Mouse (Mus musculus): Measurements from ENCODE around the gene Zdhhc13. TPM values are rescaled to one million over a fixed set of nuclear protein-coding genes. Genes with fewer than 3 reads are reported as not detected.
A peak's percentile ranks its signal among the peaks of the same experiment; 100 is the strongest.

The Zdhhc13 gene
- polyA plus RNA-seq, 1 experiment from 2014 or later = 36.2 TPM

DNA sequence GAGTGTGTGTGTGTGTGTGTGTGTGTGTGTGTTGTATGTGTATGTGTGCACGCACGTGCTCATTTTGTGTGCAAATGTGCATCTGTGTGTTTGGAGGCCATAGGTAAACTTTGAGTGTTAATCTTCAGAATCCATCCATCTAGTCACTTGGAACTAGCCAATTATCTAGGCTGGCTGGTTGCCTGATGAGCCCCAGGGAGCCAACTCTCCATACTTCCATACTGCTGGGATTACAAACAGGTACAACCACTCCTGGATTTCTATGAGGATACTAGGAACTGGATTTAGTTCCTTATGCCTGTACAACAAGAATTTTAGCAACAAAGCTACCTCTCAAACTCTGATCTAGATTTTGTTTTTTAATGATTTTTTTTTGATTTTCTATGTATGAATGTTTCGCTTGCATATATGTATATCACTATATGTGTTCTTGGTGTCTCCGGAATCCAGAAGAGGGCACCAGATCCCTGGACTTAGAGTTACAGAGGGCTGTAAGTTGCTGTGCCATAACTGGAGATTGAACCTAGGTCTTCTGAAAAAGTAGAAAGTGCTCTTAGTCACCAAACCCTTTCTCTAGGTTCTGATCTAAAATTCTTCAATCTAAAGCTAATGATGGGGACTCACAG lies 32.4 kb upstream of the Zdhhc13 start:
- Histone ChIP-seq H3K36me3 (ENCODE audit: insufficient read depth) (no peaks in the 10 kb centered on the region), H3K27me3 (ENCODE audit: insufficient read depth, low read length) (no peaks in the 10 kb centered on the region), H3K4me1 (ENCODE audit: insufficient read depth) (no peaks in the 10 kb centered on the region), H3K27ac (ENCODE audit: low read depth) (no peak overlapping the region), H3K4me2 (no peak overlapping the region), H3K9ac (no peak overlapping the region), H3K9me3 (ENCODE audit: low read depth, low read length) (no peaks in the 10 kb centered on the region), H3K4me3 (ENCODE audit: low read depth, low read length) (no peak overlapping the region)
- no peak for ATAC-seq (ENCODE audit: insufficient read depth)
- no peak; the same call in 1 of the 2 replicates for TF ChIP-seq CTCF (IDR thresholded peaks at IDR 0.05; ENCODE audit: low read depth)
- DNase-seq = peak; percentile 60
- 91% methylated on average over 4 of the region's 4 CpGs for WGBS

DNA sequence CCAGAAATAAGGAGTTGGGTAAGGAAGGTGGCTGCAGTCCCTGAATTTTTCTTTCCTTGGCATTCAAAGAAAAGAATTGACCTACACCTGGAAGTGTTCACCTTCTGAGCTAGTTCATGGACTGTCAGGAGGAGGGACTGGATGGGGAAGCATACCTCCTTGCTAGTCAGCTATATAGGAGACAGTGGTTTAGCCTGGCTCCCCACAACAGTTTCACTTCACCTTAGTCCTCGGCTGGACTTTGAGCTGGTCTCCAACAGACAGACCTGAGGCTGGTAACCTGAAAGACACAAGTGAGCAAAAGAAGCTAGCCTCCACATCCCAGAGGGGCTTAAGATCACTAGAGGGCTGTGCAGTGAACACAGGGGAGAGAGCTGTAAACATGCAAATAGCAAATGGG lies 30.7 kb upstream of the Zdhhc13 start:
- TF ChIP-seq CTCF (IDR thresholded peaks at IDR 0.05; ENCODE audit: low read depth) = no peak
- no peaks in the 10 kb centered on the region for H3K27me3 ChIP-seq (ENCODE audit: insufficient read depth, low read length)
- H3K4me1 ChIP-seq (ENCODE audit: insufficient read depth) = no peaks in the 10 kb centered on the region
- no peak overlapping the region for H3K9ac ChIP-seq
- no peak overlapping the region for H3K27ac ChIP-seq (ENCODE audit: low read depth)
- H3K4me3 ChIP-seq (ENCODE audit: low read depth, low read length) = no peak overlapping the region
- DNase-seq (no peak), ATAC-seq (ENCODE audit: insufficient read depth) (no peak)
- H3K9me3 ChIP-seq (ENCODE audit: low read depth, low read length) = no peaks in the 10 kb centered on the region
- WGBS = 76% methylated on average over 1 of the region's 1 CpGs
- no peak overlapping the region for H3K4me2 ChIP-seq
- H3K36me3 ChIP-seq (ENCODE audit: insufficient read depth) = no peaks in the 10 kb centered on the region

DNA sequence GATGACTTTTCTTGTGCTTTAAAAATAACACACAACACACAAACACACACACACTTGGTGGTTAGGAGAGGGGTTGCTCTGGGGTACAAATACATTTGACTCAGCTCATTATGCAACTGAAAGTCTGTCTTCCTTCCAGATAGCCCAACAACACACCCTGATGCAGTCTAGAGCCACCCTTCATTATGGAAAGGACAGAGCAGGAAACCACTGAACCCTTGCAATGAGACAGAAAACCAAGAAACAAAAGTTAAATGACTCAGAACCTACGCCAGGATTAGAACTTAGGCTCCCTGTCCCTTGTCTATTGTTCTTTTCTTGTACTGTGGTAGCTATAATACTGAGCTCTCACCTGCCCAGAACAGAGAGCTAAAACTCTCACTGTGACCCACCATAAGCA lies 28.0 kb upstream of the Zdhhc13 start:
- H3K36me3 ChIP-seq (ENCODE audit: insufficient read depth) = no peaks in the 10 kb centered on the region
- no peak for TF ChIP-seq CTCF (IDR thresholded peaks at IDR 0.05; ENCODE audit: low read depth)
- H3K27me3 ChIP-seq (ENCODE audit: insufficient read depth, low read length) = no peaks in the 10 kb centered on the region
- H3K9ac ChIP-seq = no peak overlapping the region
- no peak for DNase-seq
- no peaks in the 10 kb centered on the region for H3K4me1 ChIP-seq (ENCODE audit: insufficient read depth)
- ATAC-seq (ENCODE audit: insufficient read depth) = no peak
- H3K4me2 ChIP-seq = no peak overlapping the region
- no peak overlapping the region for H3K27ac ChIP-seq (ENCODE audit: low read depth)
- H3K9me3 ChIP-seq (ENCODE audit: low read depth, low read length) = no peaks in the 10 kb centered on the region
- no peak overlapping the region for H3K4me3 ChIP-seq (ENCODE audit: low read depth, low read length)
- WGBS = 75% methylated on average over 1 of the region's 1 CpGs

DNA sequence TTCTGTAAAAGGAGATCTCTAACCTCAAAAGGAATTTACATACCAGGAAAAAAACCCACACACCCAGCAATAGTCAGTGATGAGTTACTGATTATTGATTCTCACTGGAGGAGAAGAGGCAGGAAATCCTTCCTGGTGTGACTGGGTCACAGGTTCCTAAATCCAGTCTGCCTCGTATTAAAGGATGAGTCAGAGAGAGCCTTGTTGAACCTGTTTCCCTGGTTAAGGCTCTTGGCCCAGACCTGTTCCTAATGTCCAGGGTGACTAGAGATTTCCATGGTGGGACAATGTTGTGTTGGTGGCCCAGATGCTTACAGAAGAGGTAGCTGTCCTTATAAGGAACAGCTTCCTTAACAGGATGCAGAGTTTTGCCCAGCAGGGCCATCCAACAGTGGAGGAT lies 26.5 kb upstream of the Zdhhc13 start:
- WGBS = 51% methylated on average over 1 of the region's 1 CpGs
- TF ChIP-seq CTCF (IDR thresholded peaks at IDR 0.05; ENCODE audit: low read depth) = no peak

DNA sequence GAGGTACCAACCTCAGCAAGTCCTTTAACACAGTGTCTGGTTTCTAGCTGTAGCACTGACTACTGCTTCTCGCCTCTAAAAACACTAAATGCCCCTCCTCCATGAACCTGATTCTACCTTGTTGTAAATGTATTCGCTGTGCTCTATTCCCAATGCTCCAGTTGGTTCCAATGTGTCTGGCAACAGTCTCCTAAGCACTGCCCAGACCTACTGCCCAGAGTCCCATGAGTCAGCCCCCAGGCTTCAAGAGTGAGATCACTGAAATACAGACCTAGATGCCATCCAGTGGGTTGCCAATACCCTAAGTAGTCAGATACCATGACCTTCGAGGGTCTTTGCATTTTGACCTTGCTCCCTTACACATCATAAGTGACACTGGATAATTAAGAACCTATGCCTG lies 26.1 kb upstream of the Zdhhc13 start:
- Histone ChIP-seq H3K36me3 (ENCODE audit: insufficient read depth) (no peaks in the 10 kb centered on the region), H3K9ac (no peak overlapping the region), H3K4me2 (no peak overlapping the region), H3K4me1 (ENCODE audit: insufficient read depth) (no peaks in the 10 kb centered on the region), H3K4me3 (ENCODE audit: low read depth, low read length) (no peak overlapping the region), H3K9me3 (ENCODE audit: low read depth, low read length) (no peaks in the 10 kb centered on the region), H3K27me3 (ENCODE audit: insufficient read depth, low read length) (no peaks in the 10 kb centered on the region), H3K27ac (ENCODE audit: low read depth) (no peak overlapping the region)
- no peak for ATAC-seq (ENCODE audit: insufficient read depth)
- WGBS = 77% methylated on average over 3 of the region's 3 CpGs
- no peak for DNase-seq
- no peak for TF ChIP-seq CTCF (IDR thresholded peaks at IDR 0.05; ENCODE audit: low read depth)

More for the DNA sequence above, 26.5 kb upstream of the Zdhhc13 start:
- H3K9me3 ChIP-seq (ENCODE audit: low read depth, low read length) = no peaks in the 10 kb centered on the region
- H3K9ac ChIP-seq = no peak overlapping the region
- H3K4me3 ChIP-seq (ENCODE audit: low read depth, low read length) = no peak overlapping the region
- ATAC-seq (ENCODE audit: insufficient read depth) (no peak), DNase-seq (no peak)
- H3K36me3 ChIP-seq (ENCODE audit: insufficient read depth) = no peaks in the 10 kb centered on the region
- H3K4me1 ChIP-seq (ENCODE audit: insufficient read depth) = no peaks in the 10 kb centered on the region
- H3K4me2 ChIP-seq = no peak overlapping the region
- H3K27ac ChIP-seq (ENCODE audit: low read depth) = no peak overlapping the region
- no peaks in the 10 kb centered on the region for H3K27me3 ChIP-seq (ENCODE audit: insufficient read depth, low read length)

DNA sequence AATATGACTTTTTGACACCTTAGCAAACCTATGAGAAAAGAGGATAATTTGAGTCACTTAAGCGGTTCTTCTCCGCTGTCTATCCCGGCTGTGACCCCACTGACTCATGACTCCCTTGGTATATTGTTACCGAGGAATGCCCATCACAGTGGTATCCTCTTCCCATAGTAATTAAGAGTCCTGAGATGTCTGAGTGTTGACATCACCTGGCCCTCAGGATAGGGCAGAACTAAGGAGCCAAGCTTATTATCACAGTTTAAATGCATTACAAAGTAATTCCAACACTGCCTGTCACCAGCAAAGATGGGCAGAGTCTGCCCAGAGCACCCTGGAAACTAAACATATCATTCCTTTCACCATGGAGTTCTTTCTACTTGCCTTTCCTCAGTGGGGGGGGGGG lies 22.8 kb upstream of the Zdhhc13 start:
- no peak for DNase-seq
- TF ChIP-seq CTCF (IDR thresholded peaks at IDR 0.05; ENCODE audit: low read depth) = no peak
- Histone ChIP-seq H3K4me3 (ENCODE audit: low read depth, low read length) (no peak overlapping the region), H3K9ac (no peak overlapping the region), H3K36me3 (ENCODE audit: insufficient read depth) (no peaks in the 10 kb centered on the region), H3K27me3 (ENCODE audit: insufficient read depth, low read length) (no peaks in the 10 kb centered on the region), H3K4me2 (no peak overlapping the region), H3K9me3 (ENCODE audit: low read depth, low read length) (no peaks in the 10 kb centered on the region), H3K4me1 (ENCODE audit: insufficient read depth) (no peaks in the 10 kb centered on the region), H3K27ac (ENCODE audit: low read depth) (no peak overlapping the region)
- 76% methylated on average over 4 of the region's 4 CpGs for WGBS
- ATAC-seq (ENCODE audit: insufficient read depth) = no peak

DNA sequence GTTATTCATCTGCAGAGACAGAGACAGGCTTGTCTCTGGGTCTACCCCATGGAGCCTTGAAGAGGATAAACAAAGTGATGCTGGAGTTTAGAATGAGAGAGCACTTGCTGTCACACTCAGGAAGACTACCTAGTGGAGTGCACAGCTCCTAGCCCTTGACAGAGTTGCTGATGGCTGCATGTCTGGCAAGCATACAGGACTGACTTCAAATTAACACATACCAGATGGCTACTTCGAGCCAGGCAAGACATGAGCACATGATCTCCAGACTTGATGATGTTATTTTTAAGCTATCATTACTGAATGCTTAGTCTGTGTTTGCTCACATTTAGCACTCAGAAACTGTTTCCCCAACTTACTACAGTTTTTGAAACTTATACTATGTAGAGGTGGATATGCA lies 19.1 kb upstream of the Zdhhc13 start:
- 61% methylated on average over 1 of the region's 1 CpGs for WGBS
- no peak for ATAC-seq (ENCODE audit: insufficient read depth)

More for the DNA sequence above, 19.1 kb upstream of the Zdhhc13 start:
- Histone ChIP-seq H3K4me2 (no peak overlapping the region), H3K27ac (ENCODE audit: low read depth) (no peak overlapping the region), H3K9me3 (ENCODE audit: low read depth, low read length) (no peaks in the 10 kb centered on the region), H3K4me1 (ENCODE audit: insufficient read depth) (no peaks in the 10 kb centered on the region), H3K27me3 (ENCODE audit: insufficient read depth, low read length) (no peaks in the 10 kb centered on the region), H3K9ac (no peak overlapping the region), H3K36me3 (ENCODE audit: insufficient read depth) (no peaks in the 10 kb centered on the region), H3K4me3 (ENCODE audit: low read depth, low read length) (no peak overlapping the region)
- TF ChIP-seq CTCF (IDR thresholded peaks at IDR 0.05; ENCODE audit: low read depth) = no peak
- no peak for DNase-seq
